Mouse (Mus musculus) kidney, adult 2 months (tissue): Measurements from ENCODE around the gene Olfr704.

Experiments used
- CTCF ChIP-seq: fragments of 200-500 bp; conservative IDR thresholded peaks from 2 replicates; pipeline ENCODE4 v1.5.1; 2011; ENCODE audit warnings: low read depth, mild to moderate bottlenecking, control low read depth, low read length, moderate library complexity, mixed read lengths; ENCODE audit not compliant: insufficient read depth, insufficient read length
- POLR2A ChIP-seq: fragments of 200-500 bp; IDR thresholded peaks from one replicate; pipeline ENCODE4 v1.6.1; 2011; ENCODE audit warnings: low read depth, low read length, control low read depth

DNA sequence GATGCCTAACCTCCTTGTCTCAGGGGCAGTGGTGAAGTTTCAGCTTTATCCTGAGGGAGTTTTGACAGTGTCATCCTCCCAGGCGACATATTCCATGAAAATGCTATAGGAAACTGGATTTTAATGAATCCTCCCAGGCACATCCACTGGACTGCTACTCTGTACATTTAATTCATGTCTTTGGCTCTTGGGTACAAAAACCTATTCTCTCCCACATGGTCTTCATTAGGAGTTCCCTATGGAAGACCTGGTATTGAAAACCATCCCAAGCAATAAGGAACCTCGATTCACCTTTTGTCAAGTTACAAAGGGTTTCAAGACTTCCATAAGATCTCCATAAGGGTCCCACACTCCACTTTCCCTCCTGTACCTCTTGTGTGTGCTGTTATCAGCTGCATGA, 25.1 kb downstream of the Olfr704 start, which contains the start of gene Olfr706:
- TF ChIP-seq CTCF (no peak), POLR2A (no peak)
